Mouse (Mus musculus): ENCODE measurements around the gene Gprasp1. TPM values are rescaled to one million over a fixed set of nuclear protein-coding genes. Genes with fewer than 3 reads are reported as not detected.

Gprasp1 gene
- 40.2 TPM for polyA plus RNA-seq (2014; fragmentation: Illumina TruSeq; extraction: RNeasy Lipid Tissue Mini Kit (QIAGEN cat#74804); ENCODE audit: low read depth, low replicate concordance)

GRCm38 (mm10) chrX:135742304-135743055, at the start of gene Gprasp1, which contains the start of gene Armcx5:
TSS of gene Gprasp1 (plus strand) at chrX:135742733.
TSS of gene Armcx5 (plus strand) at chrX:135742733.

GRCm38 (mm10) chrX:135693633-135694032, 48.9 kb upstream of the Gprasp1 start, which contains the start of gene Tcp11x2:
TSS of gene Tcp11x2 (minus strand) at chrX:135693790.

GRCm38 (mm10) chrX:135725161-135725560, 17.4 kb upstream of the Gprasp1 start, which contains the start of gene Tmsb15a:
TSS of gene Tmsb15a (minus strand) at chrX:135725261.

GRCm38 (mm10) chrX:135797212-135797644, 54.7 kb downstream of the Gprasp1 start, which contains the start of gene Bhlhb9:
TSS of gene Bhlhb9 (plus strand) at chrX:135797594.

GRCm38 (mm10) chrX:135838521-135839360, 96.2 kb downstream of the Gprasp1 start, which contains the start of gene Gprasp2:
TSS of gene Gprasp2 (plus strand) at chrX:135839034.

Other genes with a start within 250 kb of the Gprasp1 start
- not detected for gene AV320801, start 248.1 kb upstream of the Gprasp1 start, polyA plus RNA-seq (2014; fragmentation: Illumina TruSeq; extraction: RNeasy Lipid Tissue Mini Kit (QIAGEN cat#74804); ENCODE audit: low read depth, low replicate concordance)
- 5.2 TPM for gene Nxf7, start 144.0 kb upstream of the Gprasp1 start, polyA plus RNA-seq (2014; fragmentation: Illumina TruSeq; extraction: RNeasy Lipid Tissue Mini Kit (QIAGEN cat#74804); ENCODE audit: low read depth, low replicate concordance)
- gene Prame, start 115.0 kb upstream of the Gprasp1 start, polyA plus RNA-seq (2014; fragmentation: Illumina TruSeq; extraction: RNeasy Lipid Tissue Mini Kit (QIAGEN cat#74804); ENCODE audit: low read depth, low replicate concordance) = not detected
- gene Tcp11x2, start 48.9 kb upstream of the Gprasp1 start, polyA plus RNA-seq (2014; fragmentation: Illumina TruSeq; extraction: RNeasy Lipid Tissue Mini Kit (QIAGEN cat#74804); ENCODE audit: low read depth, low replicate concordance) = 0.25 TPM
- gene Tmsb15a, start 17.5 kb upstream of the Gprasp1 start, polyA plus RNA-seq (2014; fragmentation: Illumina TruSeq; extraction: RNeasy Lipid Tissue Mini Kit (QIAGEN cat#74804); ENCODE audit: low read depth, low replicate concordance) = not detected
- 15.4 TPM for gene Armcx5, start within 50 bp of the Gprasp1 start, polyA plus RNA-seq (2014; fragmentation: Illumina TruSeq; extraction: RNeasy Lipid Tissue Mini Kit (QIAGEN cat#74804); ENCODE audit: low read depth, low replicate concordance)
- gene Bhlhb9, start 54.9 kb downstream of the Gprasp1 start, polyA plus RNA-seq (2014; fragmentation: Illumina TruSeq; extraction: RNeasy Lipid Tissue Mini Kit (QIAGEN cat#74804); ENCODE audit: low read depth, low replicate concordance) = 14.7 TPM
- gene Gprasp2, start 96.3 kb downstream of the Gprasp1 start, polyA plus RNA-seq (2014; fragmentation: Illumina TruSeq; extraction: RNeasy Lipid Tissue Mini Kit (QIAGEN cat#74804); ENCODE audit: low read depth, low replicate concordance) = 9.1 TPM